Mouse (Mus musculus) heart, embryonic 14.5 days (tissue): ENCODE data around the gene Klhl36. TPM values are rescaled to one million over a fixed set of nuclear protein-coding genes. Genes with fewer than 3 reads are reported as not detected.

Source experiments
- ATAC-seq: fragments of 200-750 bp; cut with Nextera tagmentation; 2 replicates; pipeline ENCODE4 v1.8.0; 2017; ENCODE audit warnings: low read depth, moderate TSS enrichment; ENCODE audit not compliant: insufficient number of reproducible peaks, insufficient read depth, low FRiP score
- H3K27ac ChIP-seq, 2 experiments: fragments of 200-500 bp in 1 of 2; fragments of 300-500 bp in 1 of 2; sonication (generic) in 1 of 2; replicated peaks in 1 of 2; 2 replicates each; pipeline ENCODE4 v1.5.1; 2012 to 2014; ENCODE audit warnings: low read depth in 2 of 2, low read length in 2 of 2, control low read depth in 1 of 2, mild to moderate bottlenecking in 1 of 2, mixed read lengths in 1 of 2; ENCODE audit not compliant: control insufficient read depth in 1 of 2, insufficient read depth in 1 of 2
- H3K27me3 ChIP-seq: fragments of 300-500 bp; sonication (generic); 2 replicates; pipeline ENCODE4 v1.6.1; 2014; ENCODE audit warnings: mild to moderate bottlenecking, low read length, control low read depth; ENCODE audit not compliant: control insufficient read depth, insufficient read depth
- H3K36me3 ChIP-seq: fragments of 300-500 bp; sonication (generic); 2 replicates; pipeline ENCODE4 v1.6.1; 2014; ENCODE audit warnings: mild to moderate bottlenecking, control low read depth, low read length, mixed read lengths; ENCODE audit not compliant: control insufficient read depth, insufficient read depth
- H3K4me1 ChIP-seq, 2 experiments: fragments of 200-500 bp in 1 of 2; fragments of 300-500 bp in 1 of 2; sonication (generic) in 1 of 2; 2 replicates each; pipeline ENCODE4 v1.6.1; 2012 to 2014; ENCODE audit warnings: low read length in 2 of 2, control low read depth in 1 of 2, mixed read lengths in 1 of 2; ENCODE audit not compliant: control insufficient read depth in 2 of 2, insufficient read depth in 2 of 2
- H3K4me2 ChIP-seq: fragments of 300-500 bp; sonication (generic); 2 replicates; pipeline ENCODE4 v1.6.1; 2014; ENCODE audit warnings: mild to moderate bottlenecking, low read length
- H3K4me3 ChIP-seq, 2 experiments: fragments of 200-500 bp in 1 of 2; fragments of 300-500 bp in 1 of 2; sonication (generic) in 1 of 2; 2 replicates each; pipeline ENCODE4 v1.5.1; 2012 to 2014; ENCODE audit warnings: low read length in 2 of 2, mild to moderate bottlenecking in 2 of 2, control low read depth in 1 of 2, low read depth in 1 of 2, moderate library complexity in 1 of 2; ENCODE audit not compliant: control insufficient read depth in 1 of 2, insufficient read depth in 1 of 2
- H3K9ac ChIP-seq: fragments of 300-500 bp; sonication (generic); 2 replicates; pipeline ENCODE4 v1.6.1; 2014; ENCODE audit warnings: mild to moderate bottlenecking, low read length
- H3K9me3 ChIP-seq: fragments of 300-500 bp; sonication (generic); 2 replicates; pipeline ENCODE4 v1.6.1; 2016; ENCODE audit warnings: low read length, control low read depth; ENCODE audit not compliant: control insufficient read depth
- WGBS: fragments of 180-500 bp; shearing (Covaris S2); extraction: QIAGEN DNeasy Blood & Tissue Kit; methylation state at CpG from one replicate; pipeline ENCODE4 v1.1.7; 2014; 5-methylcytosine and 5-hydroxymethylcytosine counted together
- polyA plus RNA-seq: library from polyadenylated mRNA; unstranded; fragments of >200 nt; fragmentation: Nextera tagmentation; extraction: Ambion mirVana; gene quantifications from 2 replicates; pipeline ENCODE4 v1.2.1, GENCODE M21; 2014

Gene Klhl36
- polyA plus RNA-seq, 1 experiment from 2014 or later: 10.6 TPM

- Histone ChIP-seq H3K27me3 (no peaks in the 10 kb centered on the region), H3K9me3 (no peaks in the 10 kb centered on the region), H3K36me3 (no peaks in the 10 kb centered on the region; the same call in 1 of the 2 replicates), H3K9ac (no peak overlapping the region), H3K4me1 (peaks cover 19 to 42% of the 10 kb centered on the region in 2 experiments), H3K4me2 (no peak overlapping the region), H3K27ac (no peak overlapping the region), H3K4me3 (no peak overlapping the region)
- ATAC-seq: no peak
- 78% methylated on average over 5 of the region's 5 CpGs for WGBS
Measured at GRCm38 (mm10) chr8:119835270-119835669, 26.8 kb upstream of the Klhl36 start.

- H3K4me3 ChIP-seq: no peak overlapping the region
- no peak overlapping the region for H3K9ac ChIP-seq
- no peaks in the 10 kb centered on the region for H3K9me3 ChIP-seq
- H3K4me2 ChIP-seq: no peak overlapping the region
- 77% methylated on average over 4 of the region's 4 CpGs for WGBS
- peak overlapping the region in 1 of 2 experiments; percentile 66; a peak in 1 of 4 replicates for H3K27ac ChIP-seq
- no peak for ATAC-seq
- H3K27me3 ChIP-seq: no peaks in the 10 kb centered on the region
- no peaks in the 10 kb centered on the region; the same call in 1 of the 2 replicates for H3K36me3 ChIP-seq
- peaks cover 15 to 32% of the 10 kb centered on the region in 2 experiments for H3K4me1 ChIP-seq
Measured at GRCm38 (mm10) chr8:119836831-119837230, 25.2 kb upstream of the Klhl36 start.

GRCm38 (mm10) chr8:119837553-119838071, 24.5 kb upstream of the Klhl36 start:
- H3K36me3 ChIP-seq: no peaks in the 10 kb centered on the region; the same call in 1 of the 2 replicates
- ATAC-seq: no peak
- H3K4me2 ChIP-seq: peak overlapping the region; percentile 95
- peaks cover 8 to 25% of the 10 kb centered on the region in 2 experiments; a peak in 3 of 4 replicates for H3K4me1 ChIP-seq
- peak overlapping the region; percentile 35; the same call in 1 of the 2 replicates for H3K9ac ChIP-seq
- 37% methylated on average over 10 of the region's 10 CpGs for WGBS
- no peaks in the 10 kb centered on the region for H3K27me3 ChIP-seq
- H3K27ac ChIP-seq: peak overlapping the region; percentile 1 to 66; a peak in 3 of 4 replicates
- H3K9me3 ChIP-seq: no peaks in the 10 kb centered on the region
- peak overlapping the region in 1 of 2 experiments; percentile 1; a peak in 1 of 4 replicates for H3K4me3 ChIP-seq

GRCm38 (mm10) chr8:119838100-119838982, 23.7 kb upstream of the Klhl36 start:
- H3K4me2 ChIP-seq: peak overlapping the region; percentile 95
- no peaks in the 10 kb centered on the region for H3K27me3 ChIP-seq
- H3K9ac ChIP-seq: peak overlapping the region; percentile 82; the same call in 1 of the 2 replicates
- no peaks in the 10 kb centered on the region for H3K9me3 ChIP-seq
- no peaks in the 10 kb centered on the region; the same call in 1 of the 2 replicates for H3K36me3 ChIP-seq
- WGBS: 71% methylated on average over 19 of the region's 19 CpGs
- H3K27ac ChIP-seq: peak overlapping the region; percentile 19 to 66
- H3K4me1 ChIP-seq: peaks cover 4 to 23% of the 10 kb centered on the region in 2 experiments; a peak in 3 of 4 replicates
- peak overlapping the region in 1 of 2 experiments; percentile 74; a peak in 3 of 4 replicates for H3K4me3 ChIP-seq
- no peak for ATAC-seq

- peak overlapping the region in 1 of 2 experiments; percentile 66; a peak in 2 of 4 replicates for H3K27ac ChIP-seq
- H3K4me2 ChIP-seq: peak overlapping the region; percentile 95
- WGBS: 86% methylated on average over 4 of the region's 4 CpGs
- H3K27me3 ChIP-seq: no peaks in the 10 kb centered on the region
- ATAC-seq: no peak
- H3K4me1 ChIP-seq: peaks cover 4 to 22% of the 10 kb centered on the region in 2 experiments; a peak in 3 of 4 replicates
- peak overlapping the region; percentile 68 to 74 for H3K4me3 ChIP-seq
- H3K9ac ChIP-seq: peak overlapping the region; percentile 82
- H3K36me3 ChIP-seq: no peaks in the 10 kb centered on the region; the same call in 1 of the 2 replicates
- H3K9me3 ChIP-seq: no peaks in the 10 kb centered on the region
Measured at GRCm38 (mm10) chr8:119838983-119839340, 23.1 kb upstream of the Klhl36 start.

- no peaks in the 10 kb centered on the region for H3K27me3 ChIP-seq
- H3K9me3 ChIP-seq: no peaks in the 10 kb centered on the region
- 31% methylated on average over 14 of the region's 14 CpGs for WGBS
- peak overlapping the region in 1 of 2 experiments; percentile 73; a peak in 2 of 4 replicates for H3K27ac ChIP-seq
- H3K9ac ChIP-seq: peak overlapping the region; percentile 82
- peak overlapping the region; percentile 95 for H3K4me2 ChIP-seq
- peaks cover 4 to 27% of the 10 kb centered on the region in 2 experiments; a peak in 3 of 4 replicates for H3K4me1 ChIP-seq
- no peak for ATAC-seq
- peak overlapping the region; percentile 68 to 74 for H3K4me3 ChIP-seq
- H3K36me3 ChIP-seq: no peaks in the 10 kb centered on the region; the same call in 1 of the 2 replicates
Measured at GRCm38 (mm10) chr8:119839419-119840021, 22.5 kb upstream of the Klhl36 start.

GRCm38 (mm10) chr8:119840275-119840808, 21.7 kb upstream of the Klhl36 start, which contains the start of gene Cotl1:
Gene Cotl1, minus strand, starts transcription at chr8:119840544.
- Histone ChIP-seq H3K9me3 (no peaks in the 10 kb centered on the region), H3K4me2 (peak within 1 kb of the TSS; percentile 95), H3K4me1 (peaks cover 8 to 32% of the 10 kb centered on the region in 2 experiments; a peak in 3 of 4 replicates), H3K27me3 (no peaks in the 10 kb centered on the region), H3K27ac (peak within 1 kb of the TSS; percentile 32 to 73), H3K9ac (peak within 1 kb of the TSS; percentile 82), H3K36me3 (no peaks in the 10 kb centered on the region; the same call in 1 of the 2 replicates), H3K4me3 (peak within 1 kb of the TSS; percentile 68 to 74)
- peak; percentile 91 for ATAC-seq
- under 1% methylated on average over 43 of the region's 57 CpGs for WGBS
